Mouse (Mus musculus): Measurements from ENCODE around the gene Etnk1. TPM values are rescaled to one million over a fixed set of nuclear protein-coding genes. Genes with fewer than 3 reads are reported as not detected.
A peak's percentile ranks its signal among the peaks of the same experiment; 100 is the strongest.

Etnk1 gene
- polyA plus RNA-seq (2016; fragmentation: Nextera tagmentation; extraction: Ambion mirVana), result 17.4 and 17.5 TPM in 2 replicates

DNA sequence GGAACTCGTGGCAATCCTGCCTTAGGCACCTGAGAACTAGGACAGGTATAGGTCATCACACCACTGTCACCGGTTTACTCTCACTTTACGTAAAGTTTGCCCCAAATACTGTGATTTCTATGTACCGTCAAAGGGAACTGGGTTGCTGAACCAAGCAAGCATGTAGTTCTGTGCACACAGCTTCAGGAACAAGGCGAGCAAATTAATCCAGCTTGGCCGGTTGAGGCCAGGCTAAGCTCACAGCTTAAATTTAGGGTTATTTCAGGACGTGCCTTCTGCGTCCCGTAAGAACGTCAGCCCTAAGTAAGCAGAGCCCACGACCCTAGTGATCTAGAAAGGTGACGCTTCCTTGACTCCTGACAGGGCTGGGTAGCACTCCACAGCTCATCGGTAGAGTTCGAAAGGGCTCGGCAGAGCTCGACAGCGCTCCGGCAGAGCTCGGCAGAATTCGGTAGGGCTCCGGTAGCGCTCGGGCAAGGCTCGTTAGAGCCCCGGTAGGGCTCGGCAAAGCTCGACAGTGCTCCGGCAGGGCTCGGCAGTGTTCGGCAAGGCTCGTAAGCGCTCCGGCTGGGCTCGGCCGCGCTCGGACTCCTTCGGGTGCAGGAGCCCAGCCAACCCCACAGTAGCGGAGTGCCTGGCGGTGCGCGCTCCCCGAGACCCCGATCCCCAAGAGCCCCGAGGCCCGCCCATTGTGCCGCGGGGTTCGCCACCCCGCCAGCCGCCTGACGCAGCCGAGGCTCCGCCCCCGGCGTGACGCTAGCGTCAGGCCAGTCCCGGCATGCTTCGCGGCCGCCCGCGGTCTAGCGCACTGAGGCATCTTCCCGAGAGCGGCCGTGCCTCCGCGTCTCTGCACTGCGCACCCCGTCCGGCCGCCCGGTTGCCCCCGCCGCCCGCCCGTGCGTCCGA, at the start of gene Etnk1:
Gene Etnk1, plus strand, starts transcription at position 770 of the 906 bp plus-strand sequence.
- H3K4me1 ChIP-seq, result peaks cover 59% of the 10 kb centered on the region
- H3K4me2 ChIP-seq, result peak within 1 kb of the TSS; percentile 89
- peak within 1 kb of the TSS; percentile 93 for H3K9ac ChIP-seq
- ATAC-seq, result peak; percentile 94
- H3K9me3 ChIP-seq (replicated peaks), result no peaks in the 10 kb centered on the region
- peak within 1 kb of the TSS; percentile 91 for H3K4me3 ChIP-seq
- under 1% methylated on average over 75 of the region's 81 CpGs for WGBS (ENCODE audit: insufficient replicate concordance)
- H3K36me3 ChIP-seq, result peaks cover 21% of the 10 kb centered on the region
- H3K27ac ChIP-seq, result peak within 1 kb of the TSS; percentile 96
- H3K27me3 ChIP-seq (replicated peaks), result no peaks in the 10 kb centered on the region

- H3K4me1 ChIP-seq, result peaks cover 16% of the 10 kb centered on the region
- H3K27ac ChIP-seq, result no peak overlapping the region
- 0 out of 2 replicates have a peak, but pooled peaks cover 4% of the 10 kb centered on the region for H3K9me3 ChIP-seq (replicated peaks)
- H3K27me3 ChIP-seq (replicated peaks), result no peaks in the 10 kb centered on the region
- H3K9ac ChIP-seq, result no peak overlapping the region
- no peak for ATAC-seq
- no peak overlapping the region for H3K4me3 ChIP-seq
- no peak overlapping the region for H3K4me2 ChIP-seq
- WGBS (ENCODE audit: insufficient replicate concordance), result 84% methylated on average over 6 of the region's 6 CpGs
- H3K36me3 ChIP-seq, result no peaks in the 10 kb centered on the region
Measured at GRCm38 (mm10) chr6:143119325-143119724, 47.7 kb upstream of the Etnk1 start.

GRCm38 (mm10) chr6:143125721-143126120, 41.3 kb upstream of the Etnk1 start:
- H3K27ac ChIP-seq, result no peak overlapping the region
- ATAC-seq, result no peak
- H3K4me2 ChIP-seq, result no peak overlapping the region
- H3K9ac ChIP-seq, result no peak overlapping the region
- H3K9me3 ChIP-seq (replicated peaks), result peaks cover 2% of the 10 kb centered on the region; the same call in 1 of the 2 replicates
- H3K4me1 ChIP-seq, result no peaks in the 10 kb centered on the region
- H3K27me3 ChIP-seq (replicated peaks), result no peaks in the 10 kb centered on the region
- H3K4me3 ChIP-seq, result no peak overlapping the region
- no peaks in the 10 kb centered on the region for H3K36me3 ChIP-seq

DNA sequence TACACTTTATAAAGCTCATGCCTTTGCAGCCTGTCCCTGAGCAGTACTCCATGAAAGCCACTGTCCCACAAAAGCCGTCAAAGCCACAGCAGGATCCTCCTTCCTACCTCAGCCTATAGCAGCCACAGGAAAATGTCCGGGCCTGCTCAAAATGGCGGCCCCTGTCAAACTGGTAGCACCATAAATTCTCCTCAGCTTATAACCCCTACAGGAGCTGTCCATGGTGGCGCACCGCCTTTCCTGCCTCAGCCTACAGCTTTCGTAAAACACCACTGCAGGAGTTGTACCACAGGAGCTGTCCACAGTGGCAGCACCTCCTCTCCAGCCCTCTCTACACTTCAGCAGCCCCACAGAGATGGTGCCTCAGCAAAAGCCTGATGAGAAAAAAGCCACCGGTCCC, 37.6 kb upstream of the Etnk1 start:
- 69% methylated on average over 7 of the region's 7 CpGs for WGBS (ENCODE audit: insufficient replicate concordance)
- Histone ChIP-seq H3K4me2 (no peak overlapping the region), H3K27ac (no peak overlapping the region), H3K27me3 (replicated peaks) (no peaks in the 10 kb centered on the region), H3K9me3 (replicated peaks) (no peaks in the 10 kb centered on the region; the same call in 1 of the 2 replicates), H3K36me3 (no peaks in the 10 kb centered on the region), H3K4me1 (0 out of 2 replicates have a peak, but pooled peaks cover 3% of the 10 kb centered on the region), H3K9ac (no peak overlapping the region), H3K4me3 (no peak overlapping the region)
- ATAC-seq, result no peak

DNA sequence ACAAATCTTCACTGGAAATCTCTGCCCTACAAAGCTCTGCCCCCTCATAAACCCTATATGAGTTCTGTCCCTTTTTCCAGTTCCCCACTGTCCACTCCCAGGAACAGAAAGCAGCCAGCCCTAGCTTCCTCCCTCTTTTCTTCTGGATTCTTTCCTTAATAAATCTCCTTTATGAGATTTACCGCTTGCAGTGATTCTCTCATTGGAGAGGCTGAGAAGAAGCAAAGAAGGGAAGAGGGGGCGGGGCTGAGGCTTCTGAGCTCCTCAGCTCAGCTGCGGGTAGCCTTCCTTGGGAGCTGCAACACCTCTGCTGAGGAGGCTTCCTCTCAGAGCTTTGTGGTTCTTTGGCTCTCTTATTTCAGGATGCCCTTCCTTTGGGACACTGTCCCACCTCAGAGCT, 37.1 kb upstream of the Etnk1 start:
- H3K9ac ChIP-seq, result no peak overlapping the region
- 0 out of 2 replicates have a peak, but pooled peaks cover 3% of the 10 kb centered on the region for H3K4me1 ChIP-seq
- no peak overlapping the region for H3K4me3 ChIP-seq
- H3K4me2 ChIP-seq, result no peak overlapping the region
- 69% methylated on average over 3 of the region's 3 CpGs for WGBS (ENCODE audit: insufficient replicate concordance)
- no peak overlapping the region for H3K27ac ChIP-seq
- H3K36me3 ChIP-seq, result no peaks in the 10 kb centered on the region
- ATAC-seq, result no peak
- no peaks in the 10 kb centered on the region for H3K27me3 ChIP-seq (replicated peaks)
- H3K9me3 ChIP-seq (replicated peaks), result no peaks in the 10 kb centered on the region; the same call in 1 of the 2 replicates

DNA sequence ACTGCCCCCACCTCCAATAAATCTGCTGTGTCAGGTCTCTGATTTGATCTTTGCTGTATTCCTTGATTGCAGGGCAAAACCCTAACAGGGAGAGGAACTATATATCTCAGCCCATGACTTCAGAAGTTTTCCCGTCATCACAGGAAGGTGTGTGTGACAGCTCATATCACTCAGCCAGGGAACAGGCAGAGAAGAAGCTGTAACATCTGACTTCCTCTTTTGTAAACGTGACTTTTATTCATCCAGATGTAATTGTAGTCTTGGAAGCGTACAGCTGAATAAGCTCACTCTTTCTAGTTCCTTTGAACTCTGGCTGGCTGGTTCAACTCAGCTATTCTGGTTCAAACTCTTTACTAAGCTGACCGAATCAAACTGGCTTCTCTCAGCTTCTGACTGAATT, 36.6 kb upstream of the Etnk1 start:
- H3K4me1 ChIP-seq, result 0 out of 2 replicates have a peak, but pooled peaks cover 3% of the 10 kb centered on the region
- H3K27me3 ChIP-seq (replicated peaks), result no peaks in the 10 kb centered on the region
- H3K36me3 ChIP-seq, result no peaks in the 10 kb centered on the region
- H3K27ac ChIP-seq, result no peak overlapping the region
- ATAC-seq, result no peak
- no peaks in the 10 kb centered on the region; the same call in 1 of the 2 replicates for H3K9me3 ChIP-seq (replicated peaks)
- H3K9ac ChIP-seq, result no peak overlapping the region
- no peak overlapping the region for H3K4me3 ChIP-seq
- 41% methylated on average over 4 of the region's 4 CpGs for WGBS (ENCODE audit: insufficient replicate concordance)
- H3K4me2 ChIP-seq, result no peak overlapping the region

DNA sequence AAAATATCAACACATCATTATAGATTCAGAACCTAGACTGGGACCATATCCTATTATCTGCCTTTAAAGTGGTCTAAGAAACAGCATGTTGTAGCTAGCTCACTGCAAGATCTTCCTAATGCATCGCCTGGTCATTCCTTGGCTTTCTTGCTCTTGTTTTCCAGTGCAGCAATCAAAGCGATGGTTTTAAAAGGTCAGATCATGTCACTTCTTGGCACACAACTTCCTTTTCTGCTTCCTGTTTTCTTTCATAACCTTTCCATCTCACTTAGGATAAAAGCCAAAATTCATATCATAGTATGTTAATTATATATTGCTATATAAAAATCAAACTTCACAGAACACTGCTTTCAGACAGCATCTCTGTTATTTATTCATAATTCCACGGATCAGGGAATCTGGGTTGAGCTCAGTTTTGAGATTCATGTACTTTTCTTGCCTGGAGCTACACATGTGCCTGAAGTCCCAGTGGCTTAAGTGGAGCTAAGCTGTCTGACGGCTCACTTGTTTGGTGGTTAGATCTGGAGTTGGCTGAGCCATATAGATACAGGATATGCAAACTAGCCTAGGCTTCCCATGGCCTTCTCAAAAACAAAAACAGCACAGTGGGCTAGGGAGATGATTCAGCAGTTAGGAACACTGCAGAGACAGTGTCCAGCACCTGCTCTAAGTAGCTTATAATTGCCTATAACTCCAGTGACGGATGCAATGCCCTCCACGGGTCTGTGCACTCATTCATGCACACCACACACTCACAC, 34.9 kb upstream of the Etnk1 start:
- H3K4me3 ChIP-seq, result no peak overlapping the region
- no peaks in the 10 kb centered on the region for H3K36me3 ChIP-seq
- no peak overlapping the region for H3K4me2 ChIP-seq
- H3K27ac ChIP-seq, result no peak overlapping the region
- no peaks in the 10 kb centered on the region; the same call in 1 of the 2 replicates for H3K9me3 ChIP-seq (replicated peaks)
- 0 out of 2 replicates have a peak, but pooled peaks cover 3% of the 10 kb centered on the region for H3K4me1 ChIP-seq
- WGBS (ENCODE audit: insufficient replicate concordance), result 50% methylated on average over 6 of the region's 6 CpGs
- H3K9ac ChIP-seq, result no peak overlapping the region
- H3K27me3 ChIP-seq (replicated peaks), result no peaks in the 10 kb centered on the region
- no peak for ATAC-seq

DNA sequence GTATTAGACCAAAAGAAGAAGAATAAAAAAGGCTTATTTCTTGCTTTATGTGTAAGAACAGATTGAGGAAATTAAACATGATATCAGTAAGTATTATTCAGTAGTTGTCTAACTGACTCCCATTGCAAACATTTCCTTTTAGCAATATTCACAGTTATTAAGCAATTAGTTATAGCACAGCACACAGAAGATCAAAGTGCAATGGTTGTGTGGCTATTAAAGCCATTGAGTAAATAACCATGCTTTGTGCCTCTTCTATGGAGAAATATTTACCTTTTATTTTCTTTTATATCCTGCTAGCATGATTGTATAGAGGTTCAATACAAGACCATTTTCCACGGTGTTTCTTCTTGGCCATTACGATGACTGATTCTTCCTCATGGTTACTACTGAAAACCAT, 33.9 kb upstream of the Etnk1 start:
- Histone ChIP-seq H3K27me3 (replicated peaks) (no peaks in the 10 kb centered on the region), H3K4me1 (0 out of 2 replicates have a peak, but pooled peaks cover 3% of the 10 kb centered on the region), H3K27ac (no peak overlapping the region), H3K9ac (no peak overlapping the region), H3K4me3 (no peak overlapping the region), H3K4me2 (no peak overlapping the region), H3K9me3 (replicated peaks) (no peaks in the 10 kb centered on the region; the same call in 1 of the 2 replicates), H3K36me3 (no peaks in the 10 kb centered on the region)
- WGBS (ENCODE audit: insufficient replicate concordance), result 83% methylated on average over 2 of the region's 2 CpGs
- ATAC-seq, result no peak

GRCm38 (mm10) chr6:143135097-143135496, 31.9 kb upstream of the Etnk1 start:
- Histone ChIP-seq H3K4me3 (no peak overlapping the region), H3K4me2 (no peak overlapping the region), H3K36me3 (no peaks in the 10 kb centered on the region), H3K27ac (no peak overlapping the region), H3K4me1 (0 out of 2 replicates have a peak, but pooled peaks cover 3% of the 10 kb centered on the region), H3K9ac (no peak overlapping the region), H3K9me3 (replicated peaks) (no peaks in the 10 kb centered on the region; the same call in 1 of the 2 replicates), H3K27me3 (replicated peaks) (no peaks in the 10 kb centered on the region)
- ATAC-seq, result no peak
- WGBS (ENCODE audit: insufficient replicate concordance), result 76% methylated on average over 13 of the region's 13 CpGs

DNA sequence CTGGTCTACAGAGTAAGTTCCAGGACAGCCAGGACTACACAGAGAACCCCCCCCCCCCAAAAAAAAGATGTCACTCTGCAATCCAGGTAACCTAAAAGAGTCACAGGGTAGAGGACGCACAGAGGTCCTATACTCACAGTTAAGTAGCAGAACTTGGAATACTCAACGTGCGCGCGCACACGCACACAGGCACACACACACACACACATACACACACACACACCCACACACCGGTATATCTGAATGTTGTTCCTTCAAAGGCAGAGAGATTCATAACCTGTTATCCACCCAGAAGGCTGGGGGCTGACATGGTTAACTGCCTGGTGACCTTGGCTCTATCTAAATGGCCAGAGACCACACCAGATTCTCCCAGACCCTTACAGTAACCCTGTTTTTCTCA, 30.3 kb upstream of the Etnk1 start:
- Histone ChIP-seq H3K36me3 (no peaks in the 10 kb centered on the region), H3K4me2 (no peak overlapping the region), H3K4me1 (0 out of 2 replicates have a peak, but pooled peaks cover 3% of the 10 kb centered on the region), H3K9me3 (replicated peaks) (no peaks in the 10 kb centered on the region), H3K27me3 (replicated peaks) (no peaks in the 10 kb centered on the region), H3K4me3 (no peak overlapping the region), H3K9ac (no peak overlapping the region), H3K27ac (no peak overlapping the region)
- WGBS (ENCODE audit: insufficient replicate concordance), result 78% methylated on average over 7 of the region's 7 CpGs
- no peak for ATAC-seq

- Histone ChIP-seq H3K27me3 (replicated peaks) (no peaks in the 10 kb centered on the region), H3K36me3 (no peaks in the 10 kb centered on the region), H3K27ac (no peak overlapping the region), H3K9ac (no peak overlapping the region), H3K9me3 (replicated peaks) (no peaks in the 10 kb centered on the region), H3K4me3 (no peak overlapping the region), H3K4me1 (0 out of 2 replicates have a peak, but pooled peaks cover 2% of the 10 kb centered on the region), H3K4me2 (no peak overlapping the region)
- ATAC-seq, result no peak
- 55% methylated on average over 5 of the region's 5 CpGs for WGBS (ENCODE audit: insufficient replicate concordance)
Measured at GRCm38 (mm10) chr6:143137341-143137740, 29.7 kb upstream of the Etnk1 start.

GRCm38 (mm10) chr6:143139417-143139816, 27.6 kb upstream of the Etnk1 start:
- H3K27ac ChIP-seq, result no peak overlapping the region
- H3K9ac ChIP-seq, result no peak overlapping the region
- no peak overlapping the region for H3K4me2 ChIP-seq
- WGBS (ENCODE audit: insufficient replicate concordance), result 61% methylated on average over 2 of the region's 2 CpGs
- no peaks in the 10 kb centered on the region for H3K9me3 ChIP-seq (replicated peaks)
- peaks cover 6% of the 10 kb centered on the region for H3K4me1 ChIP-seq
- H3K36me3 ChIP-seq, result no peaks in the 10 kb centered on the region
- no peaks in the 10 kb centered on the region for H3K27me3 ChIP-seq (replicated peaks)
- no peak for ATAC-seq
- no peak overlapping the region for H3K4me3 ChIP-seq
